Mouse (Mus musculus) midbrain, embryonic 15.5 days (tissue): Measurements from ENCODE around the gene Erap1. TPM values are rescaled to one million over a fixed set of nuclear protein-coding genes. Genes with fewer than 3 reads are reported as not detected.

Experiments
- ATAC-seq: fragments of 200-750 bp; cut with Nextera tagmentation; replicated peaks from 2 replicates; pipeline ENCODE4 v1.8.0; 2017; ENCODE audit warnings: moderate TSS enrichment
- H3K27ac ChIP-seq: fragments of 300-500 bp; sonication (generic); 2 replicates; pipeline ENCODE4 v1.5.1; 2015; ENCODE audit warnings: mild to moderate bottlenecking, inconsistent platforms
- H3K27me3 ChIP-seq: fragments of 300-500 bp; sonication (generic); replicated peaks from 2 replicates; pipeline ENCODE4 v1.6.1; 2015; ENCODE audit warnings: inconsistent platforms
- H3K36me3 ChIP-seq: fragments of 300-500 bp; sonication (generic); replicated peaks from 2 replicates; pipeline ENCODE4 v1.6.1; 2015; ENCODE audit warnings: inconsistent platforms
- H3K4me1 ChIP-seq: fragments of 300-500 bp; sonication (generic); 2 replicates; pipeline ENCODE4 v1.6.1; 2015; ENCODE audit warnings: inconsistent platforms
- H3K4me2 ChIP-seq: fragments of 300-500 bp; sonication (generic); 2 replicates; pipeline ENCODE4 v1.6.1; 2015; ENCODE audit warnings: inconsistent platforms, mild to moderate bottlenecking, moderate library complexity
- H3K4me3 ChIP-seq: fragments of 300-500 bp; sonication (generic); 2 replicates; pipeline ENCODE4 v1.5.1; 2015; ENCODE audit warnings: mild to moderate bottlenecking, inconsistent platforms
- H3K9ac ChIP-seq: fragments of 300-500 bp; sonication (generic); 2 replicates; pipeline ENCODE4 v1.6.1; 2015; ENCODE audit warnings: mild to moderate bottlenecking, inconsistent platforms
- H3K9me3 ChIP-seq: fragments of 300-500 bp; sonication (generic); 2 replicates; pipeline ENCODE4 v1.6.1; 2016; ENCODE audit warnings: inconsistent platforms
- WGBS: fragments of 180-500 bp; shearing (Covaris S2); methylation state at CpG from one replicate; pipeline ENCODE4 v1.1.7; 2015; ENCODE audit warnings: mixed read lengths; 5-methylcytosine and 5-hydroxymethylcytosine counted together
- polyA plus RNA-seq: library from polyadenylated mRNA; unstranded; fragments of >200 nt; fragmentation: Nextera tagmentation; extraction: Ambion mirVana; gene quantifications from 2 replicates; pipeline ENCODE4 v1.2.1, GENCODE M21; 2015

Erap1 gene
- polyA plus RNA-seq, 1 experiment from 2014 or later = 4.8 TPM

GRCm38 (mm10) chr13:74696225-74696624 lies 56.9 kb downstream of the Erap1 start:
- no peak overlapping the region for H3K27ac ChIP-seq
- H3K4me3 ChIP-seq = no peak overlapping the region
- H3K4me2 ChIP-seq = no peak overlapping the region
- WGBS = 58% methylated on average over 3 of the region's 3 CpGs
- no peaks in the 10 kb centered on the region for H3K9me3 ChIP-seq
- no peak overlapping the region for H3K9ac ChIP-seq
- no peaks in the 10 kb centered on the region for H3K27me3 ChIP-seq
- no peaks in the 10 kb centered on the region for H3K4me1 ChIP-seq
- no peak for ATAC-seq
- no peaks in the 10 kb centered on the region for H3K36me3 ChIP-seq

- Histone ChIP-seq H3K27me3 (no peaks in the 10 kb centered on the region), H3K4me1 (no peaks in the 10 kb centered on the region), H3K4me3 (no peak overlapping the region), H3K4me2 (no peak overlapping the region), H3K36me3 (no peaks in the 10 kb centered on the region), H3K9me3 (no peaks in the 10 kb centered on the region), H3K9ac (no peak overlapping the region), H3K27ac (no peak overlapping the region)
- ATAC-seq = no peak
- 89% methylated on average over 2 of the region's 2 CpGs for WGBS
Measured at GRCm38 (mm10) chr13:74719002-74719401, 79.6 kb downstream of the Erap1 start.

- no peak for ATAC-seq
- Histone ChIP-seq H3K27ac (no peak overlapping the region), H3K9me3 (no peaks in the 10 kb centered on the region), H3K4me1 (no peaks in the 10 kb centered on the region), H3K36me3 (no peaks in the 10 kb centered on the region), H3K4me2 (no peak overlapping the region), H3K4me3 (no peak overlapping the region), H3K9ac (no peak overlapping the region), H3K27me3 (no peaks in the 10 kb centered on the region)
- WGBS = 88% methylated on average over 4 of the region's 4 CpGs
Measured at GRCm38 (mm10) chr13:74733726-74734125, 94.4 kb downstream of the Erap1 start.

- ATAC-seq = no peak
- Histone ChIP-seq H3K9me3 (no peaks in the 10 kb centered on the region), H3K9ac (no peak overlapping the region), H3K27ac (no peak overlapping the region), H3K36me3 (no peaks in the 10 kb centered on the region), H3K27me3 (no peaks in the 10 kb centered on the region), H3K4me1 (no peaks in the 10 kb centered on the region), H3K4me2 (no peak overlapping the region), H3K4me3 (no peak overlapping the region)
- 84% methylated on average over 5 of the region's 5 CpGs for WGBS
Measured at GRCm38 (mm10) chr13:74735834-74736233, 96.5 kb downstream of the Erap1 start.

GRCm38 (mm10) chr13:74736396-74736795 lies 97.0 kb downstream of the Erap1 start:
- no peaks in the 10 kb centered on the region for H3K36me3 ChIP-seq
- H3K4me3 ChIP-seq = no peak overlapping the region
- ATAC-seq = no peak
- no peak overlapping the region for H3K27ac ChIP-seq
- no peak overlapping the region for H3K4me2 ChIP-seq
- no peaks in the 10 kb centered on the region for H3K27me3 ChIP-seq
- H3K9me3 ChIP-seq = no peaks in the 10 kb centered on the region
- no peak overlapping the region for H3K9ac ChIP-seq
- no peaks in the 10 kb centered on the region for H3K4me1 ChIP-seq
- 86% methylated on average over 2 of the region's 2 CpGs for WGBS

Other genes with a start within 250 kb of the Erap1 start
- gene Zfp72, start 248.7 kb upstream of the Erap1 start, polyA plus RNA-seq = 9.0 and 9.6 TPM in 2 replicates
- gene Ftl1-ps1, start 239.9 kb upstream of the Erap1 start, polyA plus RNA-seq = 75.3 and 105 TPM in 2 replicates
- 17.1 and 19.7 TPM in 2 replicates for gene Zfp825, start 145.6 kb upstream of the Erap1 start, polyA plus RNA-seq
- 7.1 and 7.4 TPM in 2 replicates for gene Cast, start 169.2 kb downstream of the Erap1 start, polyA plus RNA-seq